Mouse (Mus musculus) spleen, postnatal 36 days (tissue): ENCODE data around the gene Osbpl3.
A peak's percentile ranks its signal among the peaks of the same experiment; 100 is the strongest.

Experiments used
- DNase-seq, 2 experiments: peaks; one replicate each; pipeline ENCODE4 v3.0.0; 2022; ENCODE audit warnings: low spot score in 2 of 2, mixed read lengths in 1 of 2

Osbpl3 gene

DNA sequence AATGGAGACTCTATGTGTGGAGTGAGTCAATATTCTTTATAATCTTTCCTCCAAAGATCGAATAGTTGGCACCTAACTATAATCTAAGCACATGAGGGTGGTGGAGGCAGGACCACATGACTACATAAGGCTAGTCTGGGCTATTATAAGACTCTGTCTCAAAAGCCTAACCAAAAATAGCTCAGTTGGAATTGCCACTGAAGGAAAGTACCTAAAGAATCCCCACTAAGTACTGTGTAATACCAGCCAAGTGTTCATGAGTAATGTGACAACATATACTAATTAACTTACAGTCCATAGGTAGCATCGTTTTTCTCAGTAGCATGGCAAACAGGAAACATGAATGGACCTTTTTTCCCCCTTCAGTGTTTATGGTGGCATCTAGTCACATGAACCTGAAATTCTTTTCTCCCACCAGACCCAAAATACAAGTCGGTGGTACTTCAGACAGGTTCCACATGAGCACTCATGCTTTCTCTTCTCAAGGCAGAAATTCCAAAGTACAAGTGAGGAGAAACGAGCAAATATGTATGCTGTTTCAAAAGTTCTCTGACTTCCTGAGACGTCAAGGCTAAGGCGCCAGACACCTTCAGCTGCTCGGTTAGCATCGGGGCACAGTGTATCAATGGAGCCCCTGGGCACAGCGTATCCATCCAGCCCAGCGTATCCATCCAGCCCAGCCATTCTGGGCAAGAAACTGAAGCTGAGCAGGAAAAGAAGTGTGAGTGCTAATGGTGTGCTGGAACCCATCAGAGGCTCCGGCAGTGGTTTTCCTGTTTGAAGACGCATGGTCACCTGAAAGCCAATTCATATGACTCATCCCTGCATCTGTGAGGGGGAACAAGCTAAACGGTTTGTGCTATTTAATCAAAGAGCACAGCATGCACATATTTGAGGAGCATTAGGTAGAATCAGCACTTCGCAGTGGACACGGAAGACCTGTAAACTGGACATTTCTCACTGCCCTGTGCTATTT is 120.9 kb downstream of the Osbpl3 start:
- no peak for DNase-seq

GRCm38 (mm10) chr6:50333346-50333745 is 122.7 kb downstream of the Osbpl3 start:
- DNase-seq = no peak

DNA sequence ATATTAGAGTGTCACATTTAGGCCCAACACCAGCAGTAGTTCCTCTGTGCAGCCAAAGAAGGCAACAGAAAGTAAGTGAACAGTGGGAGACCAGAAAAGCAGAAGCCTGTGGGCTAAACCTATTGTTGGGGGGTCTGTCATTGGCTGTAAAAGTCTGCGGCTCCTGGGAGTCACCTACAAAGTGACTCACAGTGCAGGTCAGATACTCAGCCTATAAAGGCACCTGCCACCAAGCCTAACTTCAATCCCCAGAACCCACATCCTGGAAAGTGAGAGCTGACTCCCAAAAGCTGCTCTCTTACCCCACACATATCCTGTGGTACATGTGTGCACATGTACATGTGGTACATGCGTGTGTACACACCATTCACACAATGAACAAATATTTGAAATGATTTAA is 124.5 kb downstream of the Osbpl3 start:
- DNase-seq = no peak

DNA sequence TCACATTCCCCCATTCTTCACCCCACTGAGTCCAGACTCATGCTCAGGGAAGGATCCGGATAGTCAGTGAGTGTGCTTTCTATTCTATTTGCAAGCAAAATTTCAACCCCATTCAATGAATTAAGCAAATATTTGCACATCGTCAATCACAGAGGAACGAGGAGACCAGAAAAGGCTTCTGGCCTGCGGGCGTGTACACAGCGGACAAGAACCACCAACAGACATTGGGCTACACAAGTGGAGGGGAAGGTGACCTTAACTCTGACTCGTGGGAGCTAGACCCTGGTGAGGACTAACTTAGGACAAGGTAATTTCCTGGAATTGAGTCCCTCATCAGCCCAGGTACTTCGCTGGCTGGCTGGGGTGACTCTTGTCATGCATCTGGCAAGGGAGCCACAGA is 126.6 kb downstream of the Osbpl3 start:
- DNase-seq = no peak

DNA sequence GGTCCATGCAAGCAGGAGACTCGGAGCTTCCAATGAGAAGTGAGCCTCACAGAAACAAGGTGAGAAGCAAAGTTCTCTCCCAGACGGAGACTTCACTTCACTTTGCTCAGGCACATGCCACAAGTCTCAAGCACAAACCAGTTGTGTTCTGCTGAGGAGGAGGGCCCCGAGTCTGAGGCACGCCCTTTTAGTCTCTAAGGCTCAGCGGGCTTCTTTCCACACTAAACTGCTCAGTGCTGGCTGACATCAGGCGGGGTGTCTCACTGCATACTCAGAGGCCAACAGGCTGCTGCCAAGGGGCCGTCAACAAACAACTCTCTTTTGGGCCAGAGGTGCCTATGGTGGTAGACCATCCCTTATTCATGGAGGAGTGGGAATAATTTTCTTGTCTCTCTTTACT is 127.1 kb downstream of the Osbpl3 start:
- DNase-seq = no peak

DNA sequence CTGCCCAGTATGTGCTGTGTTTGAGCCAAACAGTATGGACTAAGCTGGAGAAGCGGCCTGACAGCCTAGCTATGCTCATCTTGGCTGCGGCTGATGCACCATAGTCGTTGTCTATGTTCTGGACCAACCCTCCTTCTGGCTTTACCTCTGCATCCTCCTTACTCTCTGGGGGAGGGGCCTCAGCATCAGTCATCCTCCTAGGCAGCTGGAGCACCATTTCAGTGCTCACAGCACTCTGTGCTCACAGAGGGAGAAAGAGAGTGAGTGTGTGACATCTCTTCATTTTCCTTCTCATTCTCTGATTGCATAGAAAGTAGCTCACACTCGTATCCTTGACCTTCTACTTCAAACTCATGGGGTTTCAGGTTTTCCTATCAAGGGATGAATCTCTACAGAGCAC is 129.8 kb downstream of the Osbpl3 start:
- no peak for DNase-seq

- DNase-seq = no peak
Measured at GRCm38 (mm10) chr6:50325485-50325884, 130.5 kb downstream of the Osbpl3 start.

GRCm38 (mm10) chr6:50322631-50323030 is 133.4 kb downstream of the Osbpl3 start:
- no peak for DNase-seq

- DNase-seq = no peak
Measured at GRCm38 (mm10) chr6:50321739-50322138, 134.3 kb downstream of the Osbpl3 start.

- no peak for DNase-seq
Measured at GRCm38 (mm10) chr6:50318590-50319172, 137.3 kb downstream of the Osbpl3 start.

- no peak for DNase-seq
Measured at GRCm38 (mm10) chr6:50318150-50318549, 137.9 kb downstream of the Osbpl3 start.

DNA sequence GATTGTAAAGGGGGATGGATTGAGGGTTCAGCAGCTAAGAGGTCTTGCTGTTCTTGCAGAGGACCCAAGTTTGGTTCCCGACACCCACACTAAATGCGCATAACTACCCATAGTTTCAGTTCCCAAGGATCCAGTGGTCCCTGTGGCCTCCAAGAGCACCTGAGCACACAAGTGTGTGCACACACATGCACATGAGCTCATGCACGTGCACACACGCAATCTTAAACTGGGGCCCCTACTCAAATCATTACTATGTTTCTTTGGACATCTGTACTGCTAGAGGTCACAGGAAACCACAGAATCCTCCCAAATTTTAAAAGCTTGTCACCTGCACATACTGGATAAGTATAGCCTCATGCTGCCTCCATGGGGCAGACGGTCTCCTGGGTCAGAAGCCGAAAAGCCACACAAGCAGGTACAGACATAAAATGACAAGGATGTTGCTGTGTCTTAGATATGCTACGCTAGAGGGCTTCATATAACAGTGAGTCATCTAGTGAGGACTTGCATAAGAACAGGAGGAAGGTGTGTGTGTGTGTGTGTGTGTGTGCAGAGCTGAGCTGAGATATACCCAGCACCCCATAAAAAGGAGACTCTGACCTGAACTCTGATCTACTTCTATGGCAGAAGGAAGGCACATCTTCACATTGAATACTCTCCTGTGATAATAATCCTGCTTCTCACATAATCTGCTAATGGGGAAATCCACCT is 139.1 kb downstream of the Osbpl3 start:
- DNase-seq = no peak

DNA sequence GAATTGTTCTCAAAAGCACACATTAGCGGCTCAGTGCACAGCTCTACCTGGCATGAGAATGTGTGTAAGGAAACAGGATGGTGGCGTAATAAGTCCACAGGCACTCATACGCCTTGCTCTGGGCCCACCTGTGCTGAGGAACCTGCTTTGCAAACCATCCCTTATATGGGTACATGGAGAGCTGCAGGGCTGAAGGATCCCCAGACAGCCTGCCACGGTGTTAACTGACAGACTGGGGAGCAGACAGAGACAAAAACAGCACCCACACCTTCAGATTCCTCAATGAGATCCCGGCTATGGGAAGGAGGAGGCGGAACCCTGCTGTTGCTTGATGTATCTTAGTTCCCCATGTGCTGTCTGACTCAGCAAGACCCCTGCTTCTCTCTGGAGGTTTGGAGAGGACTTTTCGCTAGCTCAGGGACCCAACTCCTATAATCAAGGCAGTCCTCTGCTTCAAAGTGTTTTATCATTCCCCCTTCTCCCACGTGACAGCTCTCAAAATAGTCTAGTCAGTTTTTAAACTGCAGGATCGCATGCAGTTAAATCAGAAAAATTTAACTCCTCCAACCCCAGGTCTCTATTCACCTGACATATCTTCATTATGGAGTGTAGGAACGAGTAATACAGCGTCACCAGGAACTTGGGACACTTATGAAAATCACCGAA is 141.5 kb downstream of the Osbpl3 start:
- no peak for DNase-seq

- DNase-seq = peak; percentile 63 to 67
Measured at GRCm38 (mm10) chr6:50312647-50313046, 143.4 kb downstream of the Osbpl3 start.

DNA sequence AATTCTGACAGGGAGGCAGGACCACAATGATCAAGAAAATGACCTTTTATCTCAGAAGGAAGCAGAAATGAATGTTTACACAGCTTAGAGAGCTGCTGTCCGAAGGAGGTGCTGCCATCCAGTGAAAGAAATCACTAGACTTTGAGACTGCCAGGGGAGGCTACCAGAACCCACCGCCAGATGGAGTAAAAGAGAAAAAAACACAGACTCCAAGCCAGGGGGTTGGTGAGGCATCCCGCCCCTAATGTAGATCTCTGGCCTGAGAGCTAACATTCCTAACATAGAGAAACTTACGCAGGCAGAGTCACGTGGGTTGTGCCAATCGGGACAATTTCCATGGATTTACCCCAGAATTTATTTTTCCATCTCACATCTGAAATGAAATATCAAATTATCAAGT is 147.0 kb downstream of the Osbpl3 start:
- DNase-seq = no peak

DNA sequence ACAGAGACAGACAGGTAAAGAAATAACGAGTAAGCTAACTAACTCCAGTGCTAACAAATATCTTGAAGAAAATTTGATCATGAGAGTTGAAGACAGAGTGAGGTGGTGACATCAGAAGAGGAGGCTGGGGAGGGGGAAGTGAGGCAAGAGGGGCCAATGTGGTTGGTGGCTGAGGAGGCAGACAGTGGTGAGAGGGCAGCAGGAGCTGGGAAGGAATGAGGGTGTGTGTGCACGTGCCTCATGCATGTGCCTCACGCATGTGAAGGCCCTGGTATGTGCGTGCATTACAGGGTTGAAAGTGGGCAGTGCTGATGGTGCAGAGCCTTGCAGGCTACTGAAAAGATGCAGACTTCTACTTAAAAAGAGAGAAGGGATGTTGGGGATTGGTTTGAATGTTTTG is 149.4 kb downstream of the Osbpl3 start:
- DNase-seq = no peak

DNA sequence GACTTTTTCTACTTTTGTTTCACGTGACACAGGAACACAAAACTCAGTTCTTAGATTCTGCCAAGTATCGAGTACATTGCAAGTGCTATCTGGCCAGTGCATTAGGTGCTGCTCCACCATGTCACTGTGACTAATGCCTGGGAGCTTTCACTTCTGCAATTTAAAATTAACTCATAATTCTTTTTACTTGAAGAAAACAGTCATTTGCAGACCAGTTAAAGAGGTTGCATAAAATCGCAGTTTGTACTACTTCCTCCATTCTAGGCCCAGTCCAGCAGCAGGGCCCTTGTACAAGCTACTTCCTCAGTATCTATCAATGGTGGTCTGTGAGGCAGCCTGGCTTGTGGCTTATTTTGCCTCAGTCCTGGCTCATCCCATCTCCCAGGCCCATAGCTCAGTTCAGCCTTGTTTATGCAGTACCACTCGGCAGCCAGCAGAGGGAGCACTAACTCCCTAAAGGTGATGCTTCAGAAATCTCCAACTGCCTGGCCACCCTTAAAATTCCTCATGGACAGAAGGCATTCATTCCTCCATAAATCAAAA is 151.0 kb downstream of the Osbpl3 start:
- peak; percentile 58 to 69 for DNase-seq

DNA sequence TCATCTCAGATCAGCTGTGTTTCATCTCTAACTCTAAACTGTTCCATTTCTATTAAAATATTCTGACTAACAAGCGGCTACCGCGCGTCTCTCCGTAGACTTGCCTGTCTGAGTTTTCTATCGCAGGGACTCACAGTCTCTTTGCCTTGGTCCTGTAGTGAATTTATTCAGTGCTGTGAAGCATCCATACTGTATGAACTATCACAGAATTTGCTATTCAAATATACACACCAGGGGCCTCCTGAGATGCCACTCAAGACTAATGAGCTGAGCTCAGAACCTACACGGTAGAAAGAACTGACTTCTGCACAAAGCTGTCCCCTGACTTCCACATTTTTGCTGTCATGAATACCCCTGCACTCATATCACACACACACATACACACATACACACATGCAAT is 154.9 kb downstream of the Osbpl3 start:
- DNase-seq = no peak

GRCm38 (mm10) chr6:50300622-50301021 is 155.4 kb downstream of the Osbpl3 start:
- DNase-seq = no peak

GRCm38 (mm10) chr6:50299071-50299470 is 156.9 kb downstream of the Osbpl3 start:
- no peak for DNase-seq

GRCm38 (mm10) chr6:50297671-50298070 is 158.3 kb downstream of the Osbpl3 start:
- no peak for DNase-seq

DNA sequence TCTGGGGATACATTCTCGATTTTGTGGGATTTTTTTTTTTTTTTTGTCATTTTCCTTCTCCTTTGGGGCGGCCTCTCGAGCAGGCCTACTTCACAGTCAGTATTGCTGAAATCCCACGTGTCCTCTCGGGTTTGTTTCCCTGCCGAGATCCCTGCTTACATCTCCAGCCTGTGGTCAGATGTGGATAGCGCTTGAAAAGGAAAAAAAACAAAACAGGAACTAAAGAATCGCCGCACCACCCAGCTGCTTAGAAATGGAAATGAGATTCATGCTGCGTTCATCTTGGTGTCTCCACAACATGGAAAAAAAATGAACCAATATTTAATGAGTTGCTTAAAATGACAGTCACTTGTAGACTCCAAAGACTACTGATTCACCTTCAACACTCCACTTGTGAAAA is 160.9 kb downstream of the Osbpl3 start:
- DNase-seq = no peak
